Mouse (Mus musculus) MEL (cell line): Measurements from ENCODE around the gene Gm10999. TPM values are rescaled to one million over a fixed set of nuclear protein-coding genes. Genes with fewer than 3 reads are reported as not detected.
"Not testable (repeated sequence)": the region's sequence is repeated elsewhere in the genome, so short reads cannot be mapped to it uniquely, and the experiment has no call there.

ENCODE experiments used
- DNase-seq: peaks from one replicate; pipeline ENCODE4 v3.0.0; 2011; ENCODE audit warnings: low read depth, low spot score
- H3K27ac ChIP-seq: 2 replicates; pipeline ENCODE4 v1.5.1; 2012; ENCODE audit warnings: low read depth, mild to moderate bottlenecking, control low read depth, low read length, moderate library complexity; ENCODE audit not compliant: control insufficient read depth
- H3K27me3 ChIP-seq, 2 experiments: fragments of 150-350 bp in 1 of 2; sonication (generic) in 1 of 2; 2 replicates each; pipeline ENCODE4 v1.6.1; 2012; ENCODE audit warnings: low read length in 2 of 2, mild to moderate bottlenecking in 2 of 2, improper control_type of control experiment in 1 of 2, moderate library complexity in 1 of 2; ENCODE audit not compliant: insufficient read depth in 2 of 2, control insufficient read depth in 1 of 2
- H3K36me3 ChIP-seq, 2 experiments: 2 replicates each; pipeline ENCODE4 v1.6.1; 2012 to 2014; ENCODE audit warnings: low read length in 2 of 2, improper control_type of control experiment in 1 of 2, inconsistent platforms in 1 of 2, mild to moderate bottlenecking in 1 of 2; ENCODE audit not compliant: insufficient read depth in 2 of 2, control insufficient read depth in 1 of 2
- H3K4me1 ChIP-seq, 2 experiments: fragments of 150-350 bp in 1 of 2; sonication (generic) in 1 of 2; 2 replicates each; pipeline ENCODE4 v1.6.1; 2012; ENCODE audit warnings: low read length in 2 of 2, improper control_type of control experiment in 1 of 2, mild to moderate bottlenecking in 1 of 2; ENCODE audit not compliant: insufficient read depth in 2 of 2, control insufficient read depth in 1 of 2
- H3K4me3 ChIP-seq, 2 experiments: fragments of 150-350 bp in 1 of 2; sonication (generic) in 1 of 2; 2 replicates each; pipeline ENCODE4 v1.5.1; 2012; ENCODE audit warnings: low read depth in 2 of 2, low read length in 2 of 2, mild to moderate bottlenecking in 2 of 2, moderate library complexity in 2 of 2, control low read depth in 1 of 2, improper control_type of control experiment in 1 of 2; ENCODE audit not compliant: control insufficient read depth in 1 of 2, insufficient read depth in 1 of 2
- H3K79me2 ChIP-seq: 2 replicates; pipeline ENCODE4 v1.6.1; 2012; ENCODE audit warnings: mild to moderate bottlenecking, low read length, moderate library complexity; ENCODE audit not compliant: control insufficient read depth, poor library complexity, insufficient read depth
- H3K9ac ChIP-seq: 2 replicates; pipeline ENCODE4 v1.6.1; 2012; ENCODE audit warnings: low read depth, mild to moderate bottlenecking, control low read depth, low read length, moderate library complexity; ENCODE audit not compliant: control insufficient read depth, poor library complexity, severe bottlenecking
- H3K9me3 ChIP-seq: fragments of 150-350 bp; sonication (generic); replicated peaks from 2 replicates; pipeline ENCODE4 v1.6.1; 2012; ENCODE audit warnings: mild to moderate bottlenecking, low read length, improper control_type of control experiment, moderate library complexity; ENCODE audit not compliant: insufficient read depth
- E2F4 ChIP-seq: IDR thresholded peaks from 2 replicates; pipeline ENCODE4 v1.6.1; 2011; ENCODE audit warnings: low read depth, low read length, improper control_type of control experiment, borderline replicate concordance
- MAX ChIP-seq: IDR thresholded peaks from 2 replicates; pipeline ENCODE4 v1.6.1; 2011; ENCODE audit warnings: low read length, improper control_type of control experiment
- MYC ChIP-seq: IDR thresholded peaks from 2 replicates; pipeline ENCODE4 v1.6.1; 2011; ENCODE audit warnings: low read depth, mild to moderate bottlenecking, low read length, improper control_type of control experiment, moderate library complexity
- RAD21 ChIP-seq: IDR thresholded peaks from 2 replicates; pipeline ENCODE4 v1.6.1; 2011; ENCODE audit warnings: mild to moderate bottlenecking, low read depth, low read length, improper control_type of control experiment
- TAL1 ChIP-seq: IDR thresholded peaks from 2 replicates; pipeline ENCODE4 v1.6.1; 2012; ENCODE audit warnings: mild to moderate bottlenecking, inconsistent platforms, low read length, moderate library complexity, mixed read lengths
- TCF12 ChIP-seq: IDR thresholded peaks from 2 replicates; pipeline ENCODE4 v1.6.1; 2014; ENCODE audit warnings: low read depth, mild to moderate bottlenecking, inconsistent platforms, low read length, improper control_type of control experiment, moderate library complexity
- ZKSCAN1 ChIP-seq: IDR thresholded peaks from 2 replicates; pipeline ENCODE4 v1.6.1; 2012; ENCODE audit warnings: low read depth, mild to moderate bottlenecking, inconsistent platforms, low read length, improper control_type of control experiment, moderate library complexity
- ZMIZ1 ChIP-seq: IDR thresholded peaks from 2 replicates; pipeline ENCODE4 v1.6.1; 2012; ENCODE audit warnings: low read depth, mild to moderate bottlenecking, inconsistent platforms, low read length, improper control_type of control experiment, moderate library complexity
- polyA plus RNA-seq, 2 experiments: library from polyadenylated mRNA; stranded (reverse) in 1 of 2; unstranded in 1 of 2; fragments of >175 nt in 1 of 2; fragments of >200 nt in 1 of 2; gene quantifications; 2 replicates each; pipeline versions ENCODE4 v1.2.1 to v1.2.4; 2012; ENCODE audit warnings: low replicate concordance in 2 of 2, low read depth in 1 of 2; ENCODE audit not compliant: insufficient read length in 2 of 2, insufficient read depth in 1 of 2, missing spikeins in 1 of 2
- total RNA-seq: library from RNA; depleted of rRNA; stranded (reverse); fragments of 300-350 nt; gene quantifications from 2 replicates; pipeline ENCODE4 v1.2.3, GENCODE M21; 2012; rRNA removed

Gene Gm10999
- total RNA-seq: not detected in 2 replicates
- polyA plus RNA-seq: not detected

DNA sequence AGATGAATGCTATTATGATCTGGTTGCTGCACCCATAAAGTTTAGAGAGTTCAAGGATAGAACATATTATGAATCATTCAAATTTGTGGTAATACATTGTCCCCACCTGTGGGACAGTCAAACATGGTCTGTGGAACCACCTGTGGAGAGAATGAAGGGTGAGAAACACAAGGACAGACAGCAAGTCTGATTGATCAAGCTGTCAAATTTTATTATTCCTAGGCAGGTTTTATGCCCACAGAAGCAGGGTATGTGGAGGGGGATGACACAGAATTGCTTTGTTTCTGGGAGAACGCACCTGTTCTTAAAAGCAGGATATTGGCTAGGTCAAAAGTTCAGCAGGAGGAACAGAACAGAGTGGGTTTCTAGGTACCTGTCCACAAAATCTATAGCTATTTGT, at the start of gene Gm10999:
TSS of gene Gm10999 (minus strand) at position 101 of the 400 bp plus-strand sequence.
- Histone ChIP-seq H3K27ac (no peak within 1 kb of the TSS), H3K9me3 (no peaks in the 10 kb centered on the region), H3K4me3 (no peak within 1 kb of the TSS), H3K27me3 (no peaks in the 10 kb centered on the region)
- TF ChIP-seq MYC (no peak), MAX (no peak), ZKSCAN1 (no peak), ZMIZ1 (no peak)
- TF ChIP-seq, all 39 proteins: peak for 0
- no peaks in the 10 kb centered on the region for H3K79me2 ChIP-seq
- no peak for DNase-seq
- H3K9ac ChIP-seq: no peak within 1 kb of the TSS
- H3K4me1 ChIP-seq: no peaks in the 10 kb centered on the region
- no peaks in the 10 kb centered on the region for H3K36me3 ChIP-seq

GRCm38 (mm10) chr8:129133475-129133874, 2.0 kb upstream of the Gm10999 start:
- TF ChIP-seq RAD21: no peak
- no peak for TF ChIP-seq TCF12
- TF ChIP-seq ZKSCAN1: no peak
- no peak for TF ChIP-seq TAL1
- TF ChIP-seq E2F4: no peak
- H3K79me2 ChIP-seq: no peaks in the 10 kb centered on the region
- peak; percentile 5 for DNase-seq
- no peak overlapping the region for H3K9ac ChIP-seq
- no peaks in the 10 kb centered on the region for H3K36me3 ChIP-seq
- H3K9me3 ChIP-seq: no peaks in the 10 kb centered on the region
- no peak overlapping the region for H3K27ac ChIP-seq
- H3K27me3 ChIP-seq: no peaks in the 10 kb centered on the region
- no peaks in the 10 kb centered on the region for H3K4me1 ChIP-seq
- H3K4me3 ChIP-seq: no peak overlapping the region

GRCm38 (mm10) chr8:129115761-129116160, 15.7 kb downstream of the Gm10999 start:
- not testable (repeated sequence) for DNase-seq, H3K4me3 ChIP-seq, H3K27ac ChIP-seq, H3K4me1 ChIP-seq, H3K27me3 ChIP-seq, H3K9me3 ChIP-seq, H3K79me2 ChIP-seq, H3K9ac ChIP-seq, H3K36me3 ChIP-seq

Other genes starting within 250 kb of the Gm10999 start
- not detected in 2 replicates for gene Ccdc7a, start 66.1 kb downstream of the Gm10999 start, total RNA-seq
- under 1 TPM in 1 of 2 experiments, not detected in 1; 0.13 TPM for gene Ccdc7a, start 66.1 kb downstream of the Gm10999 start, polyA plus RNA-seq
- gene Ccdc7b, start 64.5 kb downstream of the Gm10999 start, total RNA-seq: not detected in 2 replicates
- gene Ccdc7b, start 64.5 kb downstream of the Gm10999 start, polyA plus RNA-seq: not detected
- 8.5 and 11.3 TPM in 2 replicates for gene 2610044O15Rik8, start 102.7 kb upstream of the Gm10999 start, total RNA-seq
- gene 2610044O15Rik8, start 102.7 kb upstream of the Gm10999 start, polyA plus RNA-seq: 100 to 1,000 TPM in 1 of 2 experiments, 1 to 10 TPM in 1; 7.7 to 333 TPM